Mouse (Mus musculus): Measurements from ENCODE around the gene Cfap77. TPM values are rescaled to one million over a fixed set of nuclear protein-coding genes. Genes with fewer than 3 reads are reported as not detected.

Cfap77 gene
- total and polyA plus RNA-seq, 2 experiments from 2014 or later = 1.3 to 3.3 TPM

DNA sequence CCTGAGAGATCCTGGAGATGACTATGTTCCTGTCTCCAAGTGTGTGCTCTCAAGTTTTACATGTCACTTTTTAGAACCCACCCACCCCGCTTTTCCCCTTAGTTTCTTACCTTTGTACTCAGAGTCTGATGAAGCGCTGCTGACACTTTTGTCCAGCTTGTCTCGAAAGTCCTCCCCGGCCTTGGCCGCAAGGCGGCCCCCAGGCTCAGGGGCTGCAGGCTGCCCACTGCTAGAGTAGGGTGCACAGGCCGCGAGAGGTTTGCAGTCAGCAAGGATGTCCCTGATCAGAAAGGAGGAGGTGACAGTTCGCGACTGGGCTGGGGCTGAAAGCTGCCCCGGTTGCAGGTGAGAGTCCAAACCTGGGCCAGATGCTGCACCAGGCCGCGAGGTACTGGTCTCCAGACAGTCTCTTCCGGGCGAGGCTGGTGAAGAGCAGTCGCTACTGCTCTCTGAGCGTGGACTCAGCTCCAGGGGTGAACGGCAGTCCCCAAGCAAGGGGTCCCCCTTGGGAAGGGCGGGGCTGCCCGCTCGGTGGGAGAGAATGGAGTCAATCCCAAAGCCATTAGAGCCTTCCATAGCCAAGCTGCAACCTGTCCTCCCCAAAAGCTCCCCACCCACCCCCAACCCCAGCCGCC lies 139.6 kb downstream of the Cfap77 start:
- Histone ChIP-seq H3K4me2 (ENCODE audit: low read depth, low read length, poor library complexity, severe bottlenecking) (peak overlapping the region; percentile 36), H3K9ac (replicated peaks; ENCODE audit: low read length, poor library complexity, severe bottlenecking) (peak overlapping the region; percentile 59), H3K27me3 (ENCODE audit: insufficient read depth, low read length) (peaks cover 49% of the 10 kb centered on the region), H3K27ac (ENCODE audit: low read depth, low read length) (peak overlapping the region; percentile 68), H3K4me3 (ENCODE audit: low read depth, low read length) (peak overlapping the region; percentile 41), H3K9me3 (ENCODE audit: low read length) (no peaks in the 10 kb centered on the region), H3K4me1 (ENCODE audit: insufficient read depth, low read length) (no peaks in the 10 kb centered on the region), H3K36me3 (ENCODE audit: insufficient read depth, low read length) (no peaks in the 10 kb centered on the region)
- 5% methylated on average over 22 of the region's 22 CpGs for WGBS
- DNase-seq (ENCODE audit: low spot score) = no peak
- ATAC-seq (ENCODE audit: low FRiP score) = no peak
- no peak for TF ChIP-seq CTCF (IDR thresholded peaks at IDR 0.05)

DNA sequence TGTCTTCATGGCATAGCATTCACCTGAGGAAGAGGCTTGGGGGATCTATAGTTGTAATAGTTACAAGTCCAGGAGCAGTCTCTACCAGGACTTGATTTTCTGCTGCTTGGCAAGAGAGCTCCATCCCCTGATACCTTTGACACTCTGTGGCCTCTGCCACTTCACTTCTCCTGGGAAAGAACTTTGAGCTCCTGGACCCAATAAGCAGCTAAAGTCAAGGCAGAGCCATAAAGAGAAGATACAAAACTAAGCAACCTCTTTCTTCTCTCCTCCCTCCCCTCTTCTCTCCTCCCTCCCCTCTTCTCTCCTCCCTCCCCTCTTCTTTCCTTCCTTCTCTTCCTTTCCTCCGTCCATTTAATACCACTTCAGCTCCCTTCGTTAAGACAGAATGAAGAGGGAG lies 140.7 kb downstream of the Cfap77 start:
- Histone ChIP-seq H3K9ac (replicated peaks; ENCODE audit: low read length, poor library complexity, severe bottlenecking) (peak overlapping the region; percentile 59), H3K4me3 (ENCODE audit: low read depth, low read length) (peak overlapping the region; percentile 41)

DNA sequence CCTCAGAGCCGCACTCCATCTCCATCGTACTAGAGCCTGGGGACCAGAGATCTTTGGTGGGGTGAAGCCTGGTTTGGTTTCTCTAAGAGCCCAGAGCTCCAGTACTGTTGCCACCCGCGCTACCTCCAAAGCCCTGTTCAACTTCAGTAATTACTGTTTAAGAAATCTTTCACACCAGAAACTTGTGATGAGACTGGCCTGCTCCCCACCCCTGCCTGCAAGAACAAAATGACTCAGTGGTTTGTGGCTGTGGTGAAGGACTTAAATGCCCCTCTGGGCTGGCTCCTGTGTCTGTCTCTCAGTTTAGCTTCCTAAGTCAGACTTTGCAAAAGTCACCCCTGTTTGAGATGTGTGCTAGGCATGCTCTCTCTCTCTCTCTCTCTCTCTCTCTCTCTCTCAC lies 141.9 kb downstream of the Cfap77 start:
- H3K4me1 ChIP-seq (ENCODE audit: insufficient read depth, low read length) = no peaks in the 10 kb centered on the region; the same call in 1 of the 2 replicates
- peak overlapping the region; percentile 40 for H3K4me2 ChIP-seq (ENCODE audit: low read depth, low read length, poor library complexity, severe bottlenecking)
- H3K27ac ChIP-seq (ENCODE audit: low read depth, low read length) = peak overlapping the region; percentile 68; the same call in 1 of the 2 replicates
- WGBS = 5% methylated on average over 4 of the region's 4 CpGs
- peak overlapping the region; percentile 50 for H3K9ac ChIP-seq (replicated peaks; ENCODE audit: low read length, poor library complexity, severe bottlenecking)
- H3K9me3 ChIP-seq (ENCODE audit: low read length) = no peaks in the 10 kb centered on the region
- no peak for TF ChIP-seq CTCF (IDR thresholded peaks at IDR 0.05)
- H3K36me3 ChIP-seq (ENCODE audit: insufficient read depth, low read length) = no peaks in the 10 kb centered on the region; the same call in 1 of the 2 replicates
- ATAC-seq (ENCODE audit: low FRiP score) = no peak
- peaks cover 49% of the 10 kb centered on the region for H3K27me3 ChIP-seq (ENCODE audit: insufficient read depth, low read length)
- DNase-seq (ENCODE audit: low spot score) = no peak
- H3K4me3 ChIP-seq (ENCODE audit: low read depth, low read length) = peak overlapping the region; percentile 41

More for the DNA sequence above, 140.7 kb downstream of the Cfap77 start:
- Histone ChIP-seq H3K36me3 (ENCODE audit: insufficient read depth, low read length) (no peaks in the 10 kb centered on the region; the same call in 1 of the 2 replicates), H3K4me2 (ENCODE audit: low read depth, low read length, poor library complexity, severe bottlenecking) (peak overlapping the region; percentile 36), H3K4me1 (ENCODE audit: insufficient read depth, low read length) (no peaks in the 10 kb centered on the region; the same call in 1 of the 2 replicates), H3K9me3 (ENCODE audit: low read length) (no peaks in the 10 kb centered on the region), H3K27ac (ENCODE audit: low read depth, low read length) (peak overlapping the region; percentile 68), H3K27me3 (ENCODE audit: insufficient read depth, low read length) (peaks cover 50% of the 10 kb centered on the region)
- 6% methylated on average over 2 of the region's 2 CpGs for WGBS
- no peak for TF ChIP-seq CTCF (IDR thresholded peaks at IDR 0.05)
- ATAC-seq (ENCODE audit: low FRiP score) (no peak), DNase-seq (ENCODE audit: low spot score) (no peak)

DNA sequence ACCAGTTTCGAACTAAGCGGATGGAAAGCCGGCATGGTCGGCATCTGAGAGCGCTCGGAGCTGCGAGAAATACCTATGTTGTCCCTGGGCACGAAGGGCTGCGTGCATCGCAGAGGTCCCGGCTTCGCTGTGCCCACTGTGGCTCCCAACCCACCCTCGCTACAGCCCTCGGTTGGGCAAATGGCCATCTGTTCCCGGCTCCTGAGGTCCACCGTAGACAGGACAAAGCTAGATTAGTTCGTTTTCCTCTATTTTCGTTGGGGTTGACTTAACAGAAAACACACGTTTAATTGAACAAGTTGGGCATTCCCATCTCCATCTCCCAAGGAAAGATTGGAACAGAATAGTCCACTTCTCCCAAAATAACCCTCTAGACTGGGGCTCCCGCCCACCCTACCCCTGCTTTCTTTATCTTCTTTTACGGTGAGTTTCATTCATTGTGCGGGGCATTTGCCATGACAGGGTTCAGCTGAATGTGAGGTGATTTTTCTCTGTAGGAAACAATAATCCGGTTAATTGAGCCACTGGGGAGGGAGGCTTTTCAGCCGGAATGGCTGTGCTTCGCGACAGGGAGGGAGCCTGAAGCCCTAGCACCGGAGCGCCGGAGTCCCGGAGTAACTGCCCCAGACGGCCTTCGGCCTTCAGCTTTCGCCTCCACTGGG lies 142.7 kb downstream of the Cfap77 start:
- 5% methylated on average over 33 of the region's 33 CpGs for WGBS
- no peak for DNase-seq (ENCODE audit: low spot score)
- H3K36me3 ChIP-seq (ENCODE audit: insufficient read depth, low read length) = no peaks in the 10 kb centered on the region; the same call in 1 of the 2 replicates
- ATAC-seq (ENCODE audit: low FRiP score) = no peak
- peaks cover 54% of the 10 kb centered on the region for H3K27me3 ChIP-seq (ENCODE audit: insufficient read depth, low read length)
- no peak for TF ChIP-seq CTCF (IDR thresholded peaks at IDR 0.05)
- no peaks in the 10 kb centered on the region for H3K9me3 ChIP-seq (ENCODE audit: low read length)
- no peaks in the 10 kb centered on the region; the same call in 1 of the 2 replicates for H3K4me1 ChIP-seq (ENCODE audit: insufficient read depth, low read length)
- H3K4me2 ChIP-seq (ENCODE audit: low read depth, low read length, poor library complexity, severe bottlenecking) = peak overlapping the region; percentile 40
- H3K27ac ChIP-seq (ENCODE audit: low read depth, low read length) = peak overlapping the region; percentile 68
- peak overlapping the region; percentile 41 for H3K4me3 ChIP-seq (ENCODE audit: low read depth, low read length)
- peak overlapping the region; percentile 50 for H3K9ac ChIP-seq (replicated peaks; ENCODE audit: low read length, poor library complexity, severe bottlenecking)

DNA sequence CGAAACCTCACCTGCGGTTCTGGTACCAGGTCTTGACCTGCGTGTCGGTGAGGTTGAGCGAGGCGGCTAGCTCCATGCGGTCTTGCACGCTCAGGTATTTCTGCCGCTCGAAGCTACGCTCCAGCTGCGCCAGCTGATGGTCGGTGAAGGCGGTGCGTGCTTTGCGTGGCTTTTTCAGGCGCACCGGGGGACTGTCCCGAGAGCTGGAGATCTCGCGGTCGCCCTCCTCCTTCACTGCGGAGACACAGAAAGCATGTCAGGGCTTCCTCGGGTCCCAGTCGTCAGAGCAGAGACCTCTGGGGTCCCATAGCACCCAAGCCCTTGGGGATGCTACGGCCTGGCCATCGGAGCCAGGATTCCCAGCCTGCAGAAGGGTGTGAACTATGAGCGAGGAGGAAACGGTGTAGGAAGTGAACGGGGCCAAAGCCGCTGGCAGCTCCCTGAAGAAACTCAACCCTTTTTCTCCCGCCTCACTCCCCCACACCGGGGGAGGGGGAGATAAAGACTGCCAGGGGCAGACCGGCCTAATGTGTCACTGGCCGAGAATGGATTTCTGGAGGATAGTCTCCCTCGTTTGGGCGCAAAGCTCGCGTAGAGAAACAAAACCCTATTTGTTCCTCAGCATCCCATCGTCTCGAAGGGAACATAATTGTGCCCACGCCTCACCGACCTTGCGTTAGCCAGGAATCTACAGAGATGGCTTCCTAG lies 143.4 kb downstream of the Cfap77 start:
- Histone ChIP-seq H3K27me3 (ENCODE audit: insufficient read depth, low read length) (peaks cover 51% of the 10 kb centered on the region), H3K4me2 (ENCODE audit: low read depth, low read length, poor library complexity, severe bottlenecking) (peak overlapping the region; percentile 40), H3K9ac (replicated peaks; ENCODE audit: low read length, poor library complexity, severe bottlenecking) (peak overlapping the region; percentile 50), H3K36me3 (ENCODE audit: insufficient read depth, low read length) (no peaks in the 10 kb centered on the region; the same call in 1 of the 2 replicates), H3K27ac (ENCODE audit: low read depth, low read length) (peak overlapping the region; percentile 68), H3K4me1 (ENCODE audit: insufficient read depth, low read length) (no peaks in the 10 kb centered on the region; the same call in 1 of the 2 replicates), H3K9me3 (ENCODE audit: low read length) (no peaks in the 10 kb centered on the region), H3K4me3 (ENCODE audit: low read depth, low read length) (peak overlapping the region; percentile 41)
- no peak for DNase-seq (ENCODE audit: low spot score)
- no peak for ATAC-seq (ENCODE audit: low FRiP score)
- WGBS = 2% methylated on average over 44 of the region's 44 CpGs
- 0 out of 2 replicates have a peak, but pooled peaks have one; percentile 15 for TF ChIP-seq CTCF (IDR thresholded peaks at IDR 0.05)
